Comparison of ENCODE assay signal across 7 mouse cellular contexts in the genomic region with DNA sequence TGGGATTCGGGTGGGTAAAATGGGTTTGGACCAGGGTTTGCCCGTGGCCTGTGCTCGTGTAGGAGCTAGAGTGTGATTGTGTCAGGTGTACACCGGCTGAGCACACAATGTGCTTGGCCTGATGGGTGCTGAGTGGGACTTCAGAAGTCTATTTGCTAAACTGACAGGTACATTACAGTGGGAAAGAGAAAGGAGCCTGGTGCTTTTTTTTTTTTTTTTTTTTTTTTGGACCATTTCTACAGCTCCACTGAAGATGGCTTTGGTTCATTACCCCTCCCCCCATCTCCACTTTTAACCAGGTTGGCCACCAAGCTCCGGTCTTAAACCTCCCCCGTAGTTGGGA. TPM values are rescaled to one million over a fixed set of nuclear protein-coding genes. Genes with fewer than 3 reads are reported as not detected.
A peak's percentile ranks its signal among the peaks of the same experiment; 100 is the strongest.
DNase-seq lines count a peak whose midpoint lies in the region; ATAC-seq and TF ChIP-seq lines count a peak whose summit lies in the region.

No protein-coding gene starts in this region.

- no peaks in the 10 kb centered on the region for H3K27me3 ChIP-seq in hindbrain, embryonic 10.5 days (ENCODE audit: insufficient read depth, poor library complexity, severe bottlenecking)
- no peaks in the 10 kb centered on the region for H3K27me3 ChIP-seq in midbrain, embryonic 11.5 days (ENCODE audit: control insufficient read depth, insufficient read depth, low read length)

- peak overlapping the region; percentile 83 for H3K4me2 ChIP-seq in midbrain, embryonic 11.5 days

- no peaks in the 10 kb centered on the region for H3K36me3 ChIP-seq in hindbrain, embryonic 10.5 days
- no peaks in the 10 kb centered on the region for H3K36me3 ChIP-seq in midbrain, embryonic 11.5 days (ENCODE audit: control insufficient read depth, insufficient read depth, low read length)

- TF ChIP-seq CTCF in lung, adult 2 months (IDR thresholded peaks at IDR 0.05; ENCODE audit: insufficient read depth, low read length), result no peak

- H3K9me3 ChIP-seq in hindbrain, embryonic 10.5 days, result no peaks in the 10 kb centered on the region
- H3K9me3 ChIP-seq in midbrain, embryonic 11.5 days (ENCODE audit: control insufficient read depth, low read length), result no peaks in the 10 kb centered on the region

- no peak for ATAC-seq in midbrain, embryonic 11.5 days (ENCODE audit: low FRiP score)

- peak; percentile 28 for DNase-seq in lung, adult 2 months
- DNase-seq in lung, postnatal 10 days, result no peak
- peak; percentile 11 to 28 for DNase-seq in cerebellum, postnatal 36 days
- DNase-seq in hindbrain, embryonic 10.5 days (ENCODE audit: low spot score), result no peak
- peak; percentile 86 for DNase-seq in midbrain, embryonic 11.5 days (ENCODE audit: low spot score, missing footprints)
- DNase-seq in left cerebral cortex, adult 18-20 months (ENCODE audit: low spot score in 2 of 2), result no peak
- no peak for DNase-seq in urinary bladder, postnatal 10 days (ENCODE audit: low spot score)

- H3K4me1 ChIP-seq in lung, adult 2 months (ENCODE audit: control insufficient read depth, insufficient read depth, low read length), result peaks cover 15% of the 10 kb centered on the region
- peaks cover 39% of the 10 kb centered on the region for H3K4me1 ChIP-seq in hindbrain, embryonic 10.5 days (replicated peaks)
- H3K4me1 ChIP-seq in midbrain, embryonic 11.5 days (ENCODE audit: control insufficient read depth, insufficient read depth, low read length), result peaks cover 12% of the 10 kb centered on the region

- H3K4me3 ChIP-seq in lung, adult 2 months (replicated peaks; ENCODE audit: extremely low read depth, low read depth, low read length), result peak overlapping the region; percentile 94
- peak overlapping the region; percentile 93 for H3K4me3 ChIP-seq in hindbrain, embryonic 10.5 days
- H3K4me3 ChIP-seq in midbrain, embryonic 11.5 days (ENCODE audit: low read depth, low read length), result peak overlapping the region; percentile 88

- no peak for TF ChIP-seq POLR2A in lung, adult 2 months (IDR thresholded peaks at IDR 0.05; ENCODE audit: borderline replicate concordance, extremely low read depth, low read depth, low read length)

- H3K9ac ChIP-seq in midbrain, embryonic 11.5 days (ENCODE audit: low read length), result peak overlapping the region; percentile 80

- peak overlapping the region; percentile 100 for H3K27ac ChIP-seq in hindbrain, embryonic 10.5 days
- H3K27ac ChIP-seq in midbrain, embryonic 11.5 days (ENCODE audit: low read depth, low read length), result no peak overlapping the region

- WGBS in lung, adult 2 months, result 13% methylated on average over 6 of the region's 6 CpGs
- 53% methylated on average over 6 of the region's 6 CpGs for WGBS in hindbrain, embryonic 10.5 days
- WGBS in midbrain, embryonic 11.5 days, result 50% methylated on average over 6 of the region's 6 CpGs

RNA-seq across cellular contexts. Expression of gene Zfp592, which starts 1.2 kb away (rescaled TPM):
- polyA plus RNA-seq in lung, adult 2 months (2012; rRNA removed), result 16.4 and 20.1 TPM in 2 replicates
- polyA plus RNA-seq in hindbrain, embryonic 10.5 days (2016; fragmentation: Nextera tagmentation; extraction: Ambion mirVana), result 11.8 and 16.2 TPM in 2 replicates
- 11.3 and 13.6 TPM in 2 replicates for polyA plus RNA-seq in midbrain, embryonic 11.5 days (2014; fragmentation: Nextera tagmentation; extraction: Ambion mirVana)
- total RNA-seq in left cerebral cortex, adult 18-20 months (2021), result 10 to 100 TPM; 19.3 to 20.0 TPM

RNA-seq across cellular contexts. Expression of gene Sec11a, which starts 47.1 kb away (rescaled TPM):
- 42.3 and 52.7 TPM in 2 replicates for polyA plus RNA-seq in lung, adult 2 months (2012; rRNA removed)
- 187 and 192 TPM in 2 replicates for polyA plus RNA-seq in hindbrain, embryonic 10.5 days (2016; fragmentation: Nextera tagmentation; extraction: Ambion mirVana)
- 204 TPM in 2 replicates for polyA plus RNA-seq in midbrain, embryonic 11.5 days (2014; fragmentation: Nextera tagmentation; extraction: Ambion mirVana)
- 10 to 100 TPM; 46.4 to 51.0 TPM for total RNA-seq in left cerebral cortex, adult 18-20 months (2021)

Comparison
In these comparisons a context has a peak if more than half of its experiments do, and no peak if none do; other contexts are left out.
1. DNase-seq: peak in lung, adult 2 months (single experiment), cerebellum, postnatal 36 days (2 of 2) and midbrain, embryonic 11.5 days (single experiment); none in lung, postnatal 10 days (single experiment), hindbrain, embryonic 10.5 days (single experiment), left cerebral cortex, adult 18-20 months (0 of 2) and urinary bladder, postnatal 10 days (single experiment).
2. Peak in every context shown above with its lines, with median percentiles within 50 percentile points of each other: H3K4me3 ChIP-seq.